Comparison of ENCODE assay signal across 9 mouse cellular contexts in the genomic region with DNA sequence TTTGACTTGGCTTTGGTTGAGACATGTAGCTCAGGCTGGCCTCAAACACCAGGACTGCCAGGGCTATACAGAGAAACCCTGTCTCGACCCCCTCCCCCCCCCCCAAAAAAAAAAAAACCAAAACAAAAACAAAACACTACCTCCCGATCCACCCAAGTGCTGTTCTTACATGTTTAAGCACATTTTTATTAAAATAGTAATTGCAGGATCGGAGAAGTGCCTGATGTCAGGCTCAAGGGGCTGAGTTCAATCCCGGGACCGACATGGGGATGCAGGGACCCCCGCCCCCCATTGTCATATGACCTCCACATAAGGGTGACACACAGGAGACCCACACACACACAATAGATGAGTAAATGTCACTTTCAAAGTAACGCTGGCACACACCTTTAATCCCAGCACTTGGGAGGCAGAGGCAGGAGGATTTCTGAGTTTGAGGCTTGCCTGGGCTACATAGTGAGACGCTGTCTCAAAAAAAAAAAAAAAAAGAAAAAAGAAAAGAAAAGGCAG. TPM values are rescaled to one million over a fixed set of nuclear protein-coding genes. Genes with fewer than 3 reads are reported as not detected.
DNase-seq lines count a peak whose midpoint lies in the region; ATAC-seq and TF ChIP-seq lines count a peak whose summit lies in the region.
"Had no signal": no experiment of that assay in that cellular context is flagged by ENCODE, and none has a peak within 500 bp of the region (broad histone marks: within the 10 kb centered on the region; RNA-seq: fewer than 3 reads in every experiment).

No protein-coding gene starts in this region.

- H3K9me3 ChIP-seq in ES-Bruce4 (replicated peaks; ENCODE audit: control insufficient read depth, insufficient read depth, low read length, poor library complexity, severe bottlenecking), result no peaks in the 10 kb centered on the region
- 0 out of 2 replicates have a peak, but pooled peaks cover 2% of the 10 kb centered on the region for H3K9me3 ChIP-seq in heart, embryonic 16.5 days (replicated peaks; ENCODE audit: control insufficient read depth, low read length)
- no peaks in the 10 kb centered on the region for H3K9me3 ChIP-seq in liver, postnatal 0 days (ENCODE audit: low read length)

- TF ChIP-seq EP300 in ES-Bruce4 (IDR thresholded peaks at IDR 0.05; ENCODE audit: insufficient read depth, low read depth, low read length), result no peak
- no peak for TF ChIP-seq EP300 in liver, postnatal 0 days (IDR thresholded peaks at IDR 0.05; ENCODE audit: low read depth)

- WGBS in heart, embryonic 16.5 days, result 68% methylated on average over 8 of the region's 8 CpGs
- 63% methylated on average over 8 of the region's 8 CpGs for whole genome bisulfite sequencing in liver, postnatal 0 days (ENCODE audit: insufficient replicate concordance)

- peak; percentile 91 for DNase-seq in heart, adult 11 months
- no peak for DNase-seq in heart, postnatal 10 days
- no peak for DNase-seq in liver, postnatal 0 days
- DNase-seq in c-Kit-positive CD71-positive TER-119-positive erythroid progenitor cells, embryonic 14.5 days (ENCODE audit: low spot score), result no peak
- DNase-seq in retina, embryonic 14.5 days (ENCODE audit: low spot score), result no peak
- DNase-seq in layer of hippocampus, postnatal 36 days, result no peak

- H3K4me3 ChIP-seq in ES-Bruce4 (ENCODE audit: low read depth, low read length), result peak overlapping the region; percentile 92
- peak overlapping the region; percentile 91 for H3K4me3 ChIP-seq in heart, embryonic 16.5 days (ENCODE audit: low read length)
- H3K4me3 ChIP-seq in liver, postnatal 0 days (ENCODE audit: low read depth, low read length), result peak overlapping the region; percentile 72

- TF ChIP-seq POLR2A in ES-Bruce4 (IDR thresholded peaks at IDR 0.05; ENCODE audit: insufficient read depth, low read length), result no peak

- H3K4me2 ChIP-seq in heart, embryonic 16.5 days (ENCODE audit: low read depth, low read length), result peak overlapping the region; percentile 80
- H3K4me2 ChIP-seq in liver, postnatal 0 days (ENCODE audit: low read depth, low read length), result peak overlapping the region; percentile 92

- no peaks in the 10 kb centered on the region for H3K4me1 ChIP-seq in ES-Bruce4 (ENCODE audit: control insufficient read depth, insufficient read depth, low read length)
- peaks cover 24% of the 10 kb centered on the region for H3K4me1 ChIP-seq in heart, embryonic 16.5 days (ENCODE audit: control insufficient read depth, insufficient read depth, low read length)
- peaks cover 34% of the 10 kb centered on the region for H3K4me1 ChIP-seq in liver, postnatal 0 days (ENCODE audit: insufficient read depth)

- H3K9ac ChIP-seq in ES-Bruce4 (ENCODE audit: low read depth, poor library complexity, severe bottlenecking), result peak overlapping the region; percentile 92
- H3K9ac ChIP-seq in heart, embryonic 16.5 days (ENCODE audit: low read length), result peak overlapping the region; percentile 75
- H3K9ac ChIP-seq in liver, postnatal 0 days (replicated peaks), result no peak overlapping the region; the same call in 1 of the 2 replicates

- no peaks in the 10 kb centered on the region for H3K36me3 ChIP-seq in ES-Bruce4 (ENCODE audit: control insufficient read depth, insufficient read depth, low read length, poor library complexity, severe bottlenecking)
- peaks cover 21% of the 10 kb centered on the region for H3K36me3 ChIP-seq in heart, embryonic 16.5 days (ENCODE audit: control insufficient read depth, insufficient read depth)
- H3K36me3 ChIP-seq in liver, postnatal 0 days (replicated peaks; ENCODE audit: insufficient read depth, low read length), result peaks cover 15% of the 10 kb centered on the region

- TF ChIP-seq CTCF in ES-Bruce4 (IDR thresholded peaks at IDR 0.05; ENCODE audit: low read depth, low read length), result no peak
- no peak for TF ChIP-seq CTCF in liver, postnatal 0 days (IDR thresholded peaks at IDR 0.05; ENCODE audit: low read depth)

- peak overlapping the region; percentile 21; the same call in 1 of the 2 replicates for H3K27ac ChIP-seq in ES-Bruce4 (ENCODE audit: insufficient read depth, low read length)
- peak overlapping the region; percentile 99 for H3K27ac ChIP-seq in heart, embryonic 16.5 days (ENCODE audit: low read length)
- peak overlapping the region; percentile 92 for H3K27ac ChIP-seq in liver, postnatal 0 days (ENCODE audit: low read depth)

- intact Hi-C loops in heart, postnatal 10 days (cut with DNase I), result loop anchor here (5.0 kb wide), 1 partner anchor 151 kb away; the partner anchor contains the start of gene Rpl36

- no peak for ATAC-seq in heart, embryonic 16.5 days (replicated peaks; ENCODE audit: extremely low read depth, insufficient read depth, low FRiP score)
- no peak for ATAC-seq in liver, postnatal 0 days

- H3K27me3 ChIP-seq in ES-Bruce4 (ENCODE audit: control insufficient read depth, insufficient read depth, low read length, poor library complexity, severe bottlenecking), result no peaks in the 10 kb centered on the region
- no peaks in the 10 kb centered on the region for H3K27me3 ChIP-seq in heart, embryonic 16.5 days (ENCODE audit: control insufficient read depth, insufficient read depth, low read length)
- H3K27me3 ChIP-seq in liver, postnatal 0 days (ENCODE audit: insufficient read depth, low read length), result no peaks in the 10 kb centered on the region

RNA-seq across cellular contexts. Expression of gene Dus3l, which starts 0.8 kb away (rescaled TPM):
- 10 to 100 TPM; 21.0 to 23.0 TPM for total RNA-seq in heart, postnatal 10 days (2021)
- polyA plus RNA-seq in ES-Bruce4 (2011; ENCODE audit: insufficient read depth, insufficient read length, low read depth, missing spikeins), result 18.4 and 18.9 TPM in 2 replicates
- 31.7 and 34.9 TPM in 2 replicates for polyA plus RNA-seq in heart, embryonic 16.5 days (2015; fragmentation: Nextera tagmentation; extraction: Ambion mirVana)
- polyA plus RNA-seq in liver, postnatal 0 days (2015; fragmentation: Nextera tagmentation; extraction: Ambion mirVana), result 9.1 TPM in 2 replicates
- 10 to 100 TPM; 68.6 to 71.1 TPM for total RNA-seq in layer of hippocampus, postnatal 36 days (2021)

RNA-seq across cellular contexts. Expression of gene Prr22, which starts 6.3 kb away (rescaled TPM):
- under 1 TPM; 0.27 to 0.43 TPM for total RNA-seq in heart, postnatal 10 days (2021)
- polyA plus RNA-seq in ES-Bruce4 (2011; ENCODE audit: insufficient read depth, insufficient read length, low read depth, missing spikeins), result not detected in 2 replicates
- polyA plus RNA-seq in heart, embryonic 16.5 days (2015; fragmentation: Nextera tagmentation; extraction: Ambion mirVana), result 0.59 and 1.2 TPM in 2 replicates
- 0.20 and 0.23 TPM in 2 replicates for polyA plus RNA-seq in liver, postnatal 0 days (2015; fragmentation: Nextera tagmentation; extraction: Ambion mirVana)
- 1 to 10 TPM; 1.4 to 1.5 TPM for total RNA-seq in layer of hippocampus, postnatal 36 days (2021)

RNA-seq across cellular contexts. Expression of gene Nrtn, which starts 6.5 kb away (rescaled TPM):
- 10 to 100 TPM; 19.0 to 21.0 TPM for total RNA-seq in heart, postnatal 10 days (2021)
- 8.1 and 10.8 TPM in 2 replicates for polyA plus RNA-seq in ES-Bruce4 (2011; ENCODE audit: insufficient read depth, insufficient read length, low read depth, missing spikeins)
- 21.2 and 23.9 TPM in 2 replicates for polyA plus RNA-seq in heart, embryonic 16.5 days (2015; fragmentation: Nextera tagmentation; extraction: Ambion mirVana)
- 1.2 and 2.2 TPM in 2 replicates for polyA plus RNA-seq in liver, postnatal 0 days (2015; fragmentation: Nextera tagmentation; extraction: Ambion mirVana)
- total RNA-seq in layer of hippocampus, postnatal 36 days (2021), result 1 to 10 TPM; 2.8 to 3.9 TPM
- total RNA-seq: neutrophil, adult 5-6 weeks had no signal

RNA-seq across cellular contexts. Expression of gene Vmac, which starts 46.0 kb away (rescaled TPM):
- total RNA-seq in heart, postnatal 10 days (2021), result 1 to 10 TPM; 5.4 to 9.8 TPM
- polyA plus RNA-seq in ES-Bruce4 (2011; ENCODE audit: insufficient read depth, insufficient read length, low read depth, missing spikeins), result 23.2 and 24.2 TPM in 2 replicates
- polyA plus RNA-seq in heart, embryonic 16.5 days (2015; fragmentation: Nextera tagmentation; extraction: Ambion mirVana), result 12.8 and 14.6 TPM in 2 replicates
- polyA plus RNA-seq in liver, postnatal 0 days (2015; fragmentation: Nextera tagmentation; extraction: Ambion mirVana), result 3.3 and 4.1 TPM in 2 replicates
- 10 to 100 TPM; 10.4 to 14.2 TPM for total RNA-seq in layer of hippocampus, postnatal 36 days (2021)

RNA-seq across cellular contexts. Expression of gene Ndufa11, which starts 46.2 kb away (rescaled TPM):
- 100 to 1,000 TPM; 794 to 859 TPM for total RNA-seq in heart, postnatal 10 days (2021)
- polyA plus RNA-seq in ES-Bruce4 (2011; ENCODE audit: insufficient read depth, insufficient read length, low read depth, missing spikeins), result 152 and 177 TPM in 2 replicates
- 1,043 and 1,129 TPM in 2 replicates for polyA plus RNA-seq in heart, embryonic 16.5 days (2015; fragmentation: Nextera tagmentation; extraction: Ambion mirVana)
- polyA plus RNA-seq in liver, postnatal 0 days (2015; fragmentation: Nextera tagmentation; extraction: Ambion mirVana), result 281 and 298 TPM in 2 replicates
- 100 to 1,000 TPM; 213 to 221 TPM for total RNA-seq in layer of hippocampus, postnatal 36 days (2021)

Comparison
In these comparisons a context has a peak if more than half of its experiments do, and no peak if none do; other contexts are left out.
1. H3K27ac ChIP-seq: peak in every context shown above with its lines; median percentile 99 in heart, embryonic 16.5 days; 92 in liver, postnatal 0 days; 21 in ES-Bruce4.